Mouse (Mus musculus) layer of hippocampus, adult 8-10 months (tissue): ENCODE data around the gene Rabl3. TPM values are rescaled to one million over a fixed set of nuclear protein-coding genes. Genes with fewer than 3 reads are reported as not detected.

Source experiments
- DNase-seq, 2 experiments: peaks; one replicate each; pipeline ENCODE4 v3.0.0; 2022; ENCODE audit warnings: low spot score in 2 of 2
- total RNA-seq, 4 experiments: library from RNA; stranded (reverse); gene quantifications; 2 replicates each; pipeline ENCODE4 v1.2.4; 2022

Rabl3 gene
- total RNA-seq, 4 experiments from 2014 or later, result 7.6 to 10.0 (median 8.7) TPM

GRCm38 (mm10) chr16:37546312-37546711, 6.6 kb downstream of the Rabl3 start:
- no peak for DNase-seq

GRCm38 (mm10) chr16:37550266-37550665, 10.6 kb downstream of the Rabl3 start:
- no peak for DNase-seq

DNA sequence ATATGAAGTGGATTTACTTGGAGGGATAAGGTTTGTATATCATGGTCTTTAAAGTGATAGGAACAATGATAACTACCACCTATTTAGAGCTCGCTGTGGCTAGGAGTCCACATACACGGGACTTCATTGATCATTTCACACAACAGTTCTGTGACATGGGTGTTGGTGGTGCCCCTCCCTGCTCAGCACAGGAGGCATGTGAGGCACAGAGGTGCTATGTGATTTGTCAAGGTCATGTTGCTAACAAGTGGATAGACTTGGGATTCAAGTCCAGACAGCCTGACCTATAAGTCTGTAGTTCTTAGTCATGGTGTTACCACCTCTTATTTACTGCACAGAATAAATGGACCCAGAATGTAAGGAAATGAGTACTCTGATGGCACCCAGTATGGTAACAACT, 11.3 kb downstream of the Rabl3 start:
- DNase-seq, result no peak

- no peak for DNase-seq
Observed at GRCm38 (mm10) chr16:37552824-37553223, 13.1 kb downstream of the Rabl3 start.

- no peak for DNase-seq
Observed at GRCm38 (mm10) chr16:37562414-37562813, 22.7 kb downstream of the Rabl3 start.

- DNase-seq, result no peak
Observed at GRCm38 (mm10) chr16:37562961-37563360, 23.3 kb downstream of the Rabl3 start.

DNA sequence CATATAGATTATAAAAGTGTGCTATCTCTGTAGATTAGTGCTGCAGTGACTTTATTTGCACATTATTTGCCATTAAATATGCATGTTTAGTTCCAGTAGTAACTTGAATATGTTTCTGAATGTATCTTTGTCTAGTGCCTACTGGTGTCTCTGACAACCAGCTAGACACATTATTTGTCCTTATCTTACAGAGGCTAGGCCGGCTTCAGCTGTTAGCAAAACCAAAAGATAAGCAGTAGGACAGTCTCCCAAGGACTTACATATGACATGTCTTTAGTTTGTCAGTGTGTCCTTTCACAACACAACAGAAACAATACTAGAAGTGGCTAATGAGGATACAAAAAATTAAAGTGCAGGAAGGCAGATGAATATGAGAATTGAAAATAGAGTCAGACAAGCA, 25.4 kb downstream of the Rabl3 start:
- DNase-seq, result no peak

- DNase-seq, result no peak
Observed at GRCm38 (mm10) chr16:37566107-37566506, 26.4 kb downstream of the Rabl3 start.

GRCm38 (mm10) chr16:37567113-37568050, 27.7 kb downstream of the Rabl3 start:
- DNase-seq, result no peak

- DNase-seq, result no peak
Observed at GRCm38 (mm10) chr16:37571554-37571953, 31.9 kb downstream of the Rabl3 start.

DNA sequence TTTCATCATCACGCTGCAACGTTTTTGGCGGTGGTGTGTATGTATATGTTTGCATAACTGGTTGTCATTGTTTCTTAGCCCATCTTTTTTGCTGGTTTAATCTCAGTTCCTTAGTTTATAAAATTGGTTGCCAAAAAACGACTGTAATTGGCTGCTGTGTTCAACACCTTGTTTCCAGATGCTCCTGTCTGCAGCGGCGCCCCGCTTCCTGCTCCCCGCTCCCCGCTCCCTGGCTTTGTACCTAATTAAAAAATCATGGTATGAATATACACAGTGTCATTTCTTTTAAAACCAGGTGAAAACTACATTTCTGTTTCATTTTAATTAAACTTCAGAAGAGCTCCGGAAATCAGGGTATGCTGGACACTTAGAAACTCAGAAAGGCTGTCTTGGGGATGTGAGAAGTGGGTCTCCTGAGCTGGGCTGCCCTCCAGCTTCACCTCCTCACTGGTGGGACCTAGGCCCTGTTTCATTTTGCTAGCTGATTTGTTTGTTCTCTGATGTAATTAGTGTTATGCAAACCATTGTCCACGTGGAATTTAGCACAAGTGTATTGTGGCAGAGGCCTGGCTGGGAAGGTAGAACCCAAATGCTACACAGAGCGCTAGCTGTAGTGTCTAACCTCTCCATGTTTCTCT, 32.6 kb downstream of the Rabl3 start:
- no peak for DNase-seq

DNA sequence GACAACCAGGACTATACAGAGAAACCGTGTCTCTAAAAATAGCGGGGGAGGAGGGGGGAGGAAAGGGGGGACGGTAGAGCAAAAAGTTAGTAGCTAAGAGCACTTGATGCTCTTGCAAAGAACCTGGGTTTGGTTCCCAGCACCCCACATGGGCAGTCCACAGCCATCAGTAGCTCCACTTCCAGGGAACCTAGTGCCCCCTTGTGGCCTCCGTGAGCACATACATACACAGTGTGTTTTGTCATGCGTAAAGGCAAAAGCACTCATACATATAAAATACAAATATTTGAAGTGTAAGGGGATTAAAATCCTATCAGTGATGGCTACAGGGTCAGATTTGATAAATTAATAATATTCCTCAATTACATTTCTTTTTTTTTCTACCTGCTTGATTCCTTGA, 33.4 kb downstream of the Rabl3 start:
- DNase-seq, result no peak

- no peak for DNase-seq
Observed at GRCm38 (mm10) chr16:37575325-37575724, 35.6 kb downstream of the Rabl3 start.

- DNase-seq, result no peak
Observed at GRCm38 (mm10) chr16:37579591-37579990, 39.9 kb downstream of the Rabl3 start.

GRCm38 (mm10) chr16:37579994-37580393, 40.3 kb downstream of the Rabl3 start, which contains the start of gene Hgd:
Gene Hgd (plus strand): TSS chr16:37580153.
- no peak for DNase-seq

DNA sequence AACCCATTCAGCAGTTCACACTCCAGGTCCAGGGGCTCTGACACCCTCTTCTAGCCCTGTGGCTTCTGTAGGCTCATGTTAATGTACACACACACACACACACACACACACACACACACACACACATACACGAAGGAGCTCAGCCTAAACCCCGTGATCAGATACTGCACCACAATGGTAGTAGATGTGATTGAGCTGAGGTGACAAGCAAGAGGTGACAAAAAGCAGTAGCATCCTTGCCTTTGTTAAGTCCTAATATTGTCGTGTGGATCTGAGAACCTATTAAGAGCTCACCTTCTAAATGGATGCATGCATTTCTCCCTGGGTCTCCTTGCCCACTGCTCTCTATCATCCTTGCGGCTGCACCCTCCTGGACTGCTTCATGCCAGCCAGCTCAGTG, 41.0 kb downstream of the Rabl3 start:
- DNase-seq, result no peak

DNA sequence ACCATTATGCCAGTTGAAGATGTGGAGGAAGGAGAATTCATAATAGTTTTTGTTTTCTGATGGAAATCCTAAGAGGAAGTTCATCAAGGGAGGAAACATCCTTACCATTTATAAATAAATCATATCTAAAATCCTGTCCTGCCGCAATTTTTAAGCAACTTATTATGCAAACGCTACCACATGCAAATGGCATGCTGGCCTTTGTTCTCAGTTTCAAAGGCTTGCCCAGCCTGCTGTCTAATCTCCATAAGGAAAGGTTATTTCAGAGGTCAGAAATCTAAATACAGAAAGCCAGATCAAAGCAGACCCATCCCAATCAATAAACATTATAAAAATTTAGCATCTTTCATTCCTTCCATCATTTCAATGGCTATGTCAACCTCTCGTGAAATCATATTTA, 42.2 kb downstream of the Rabl3 start:
- DNase-seq, result no peak

DNA sequence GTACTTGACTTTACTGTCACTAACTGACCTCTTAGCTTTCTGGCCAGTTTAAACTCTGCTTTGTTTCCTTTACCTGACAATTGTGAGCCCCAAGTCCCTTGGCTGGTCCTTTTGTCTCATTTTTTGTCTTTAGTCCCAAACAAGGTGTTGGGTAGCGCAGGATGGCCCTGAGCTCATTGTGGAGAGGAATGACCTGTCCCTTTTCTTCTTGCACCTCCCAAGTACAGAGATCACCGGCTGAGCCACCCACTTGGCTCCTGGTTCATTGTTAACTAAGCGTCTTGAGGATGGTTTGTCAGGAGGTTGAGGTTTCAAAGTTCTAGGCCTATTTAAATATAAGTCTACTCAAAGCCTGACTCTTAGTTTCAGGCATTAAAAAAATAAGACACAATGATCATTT, 43.6 kb downstream of the Rabl3 start:
- no peak for DNase-seq

- DNase-seq, result no peak
Observed at GRCm38 (mm10) chr16:37583801-37584200, 44.1 kb downstream of the Rabl3 start.

GRCm38 (mm10) chr16:37584218-37585035, 44.7 kb downstream of the Rabl3 start:
- peak; percentile 45 to 55 for DNase-seq

DNA sequence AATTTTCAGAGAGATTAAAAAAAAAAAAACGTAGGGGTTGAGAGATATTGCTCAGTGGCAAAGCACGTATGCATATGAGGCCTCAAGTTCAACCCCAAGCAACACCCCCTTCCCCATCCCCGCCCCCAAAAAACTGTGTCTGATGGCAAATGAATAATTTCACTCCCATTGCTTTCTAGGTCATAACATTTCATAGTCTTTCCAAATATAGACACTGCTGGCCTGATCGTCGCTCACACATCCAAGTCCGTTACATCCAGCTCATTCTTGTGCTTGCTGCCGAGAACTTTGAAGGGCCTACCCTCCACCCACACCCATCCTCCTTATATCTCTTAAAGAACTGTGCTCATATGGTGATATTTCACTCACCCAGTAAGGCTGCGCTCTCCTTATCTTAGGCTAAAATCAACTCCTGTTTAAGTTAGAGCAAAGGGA, 45.5 kb downstream of the Rabl3 start:
- no peak for DNase-seq

GRCm38 (mm10) chr16:37590921-37591320, 51.2 kb downstream of the Rabl3 start:
- DNase-seq, result peak in 1 of 2 experiments; percentile 33
